Mouse (Mus musculus) thymus, postnatal 36 days (tissue): ENCODE results near the gene Marc2.

Experiments
- DNase-seq, 2 experiments: peaks; one replicate each; pipeline ENCODE4 v3.0.0; 2022; ENCODE audit warnings: mixed read lengths in 2 of 2

Gene Marc2

GRCm38 (mm10) chr1:184846092-184846750, at the start of gene Marc2:
Gene Marc2 (minus strand): TSS chr1:184846451.
- no peak for DNase-seq

GRCm38 (mm10) chr1:184891998-184892397, 45.7 kb upstream of the Marc2 start:
- no peak for DNase-seq

DNA sequence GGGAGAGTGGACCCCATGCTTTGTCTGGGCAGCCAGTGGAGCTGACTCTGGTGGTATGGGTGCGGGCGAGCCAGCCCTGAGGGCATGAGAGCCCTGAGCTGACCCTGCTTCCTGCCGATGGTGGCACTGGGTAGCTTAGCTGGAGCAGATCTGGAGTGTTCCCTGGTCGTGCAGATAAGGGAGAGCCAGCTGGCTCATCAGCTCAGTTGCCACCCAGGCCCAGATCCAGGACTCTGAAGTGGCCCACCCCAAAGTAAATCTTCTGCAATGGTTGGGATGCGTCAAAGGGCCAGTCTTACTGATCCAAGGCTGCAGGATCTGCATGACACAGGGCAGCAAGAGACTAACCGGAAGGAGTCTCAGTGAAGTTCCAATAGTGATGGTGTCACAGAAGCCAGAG, 43.2 kb upstream of the Marc2 start:
- DNase-seq, result no peak

GRCm38 (mm10) chr1:184886160-184886559, 39.9 kb upstream of the Marc2 start:
- no peak for DNase-seq

- peak; percentile 11 to 23 for DNase-seq
These were observed 36.3 kb upstream of the Marc2 start, which contains the start of gene C130074G19Rik for GRCm38 (mm10) chr1:184882281-184883268. Gene C130074G19Rik (minus strand): TSS chr1:184883218.

DNA sequence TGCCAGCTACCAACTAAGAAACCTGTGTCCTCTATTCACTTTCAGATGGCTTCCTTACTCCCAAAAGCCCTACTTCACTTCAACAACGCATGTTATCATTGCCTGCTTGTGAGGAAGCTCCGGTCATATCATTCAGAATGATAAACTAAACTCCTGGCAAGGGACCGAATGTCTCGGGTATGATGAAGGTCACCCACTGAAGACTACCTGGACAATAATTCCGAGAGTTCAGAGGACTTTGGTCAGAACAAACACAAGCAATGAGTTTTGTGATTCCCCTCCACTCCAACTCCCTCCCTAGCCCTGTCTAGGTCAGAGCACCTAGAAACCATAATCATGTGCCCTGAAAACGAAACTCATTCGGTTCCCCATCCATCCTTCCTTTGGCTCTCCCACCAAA, 35.6 kb upstream of the Marc2 start:
- DNase-seq, result no peak

DNA sequence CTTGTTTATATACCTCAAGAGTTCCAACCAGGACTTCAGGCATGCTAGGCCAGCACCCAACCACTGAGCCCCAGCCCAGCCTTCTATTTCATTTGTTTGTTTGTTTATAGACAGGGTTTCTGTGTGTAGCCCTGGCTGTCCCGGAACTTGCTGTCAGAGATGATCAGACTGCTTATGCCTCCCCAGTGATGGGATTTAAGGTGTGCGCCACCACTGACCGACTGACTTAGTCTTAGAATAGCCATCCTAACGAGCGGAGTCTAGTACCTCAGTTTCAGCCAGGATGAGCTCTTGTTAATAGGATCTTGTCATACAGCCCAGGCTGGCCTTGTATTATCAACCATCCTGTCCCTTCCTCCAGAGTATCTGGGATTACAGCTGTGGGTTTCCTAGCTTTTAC, 35.0 kb upstream of the Marc2 start:
- DNase-seq, result no peak

DNA sequence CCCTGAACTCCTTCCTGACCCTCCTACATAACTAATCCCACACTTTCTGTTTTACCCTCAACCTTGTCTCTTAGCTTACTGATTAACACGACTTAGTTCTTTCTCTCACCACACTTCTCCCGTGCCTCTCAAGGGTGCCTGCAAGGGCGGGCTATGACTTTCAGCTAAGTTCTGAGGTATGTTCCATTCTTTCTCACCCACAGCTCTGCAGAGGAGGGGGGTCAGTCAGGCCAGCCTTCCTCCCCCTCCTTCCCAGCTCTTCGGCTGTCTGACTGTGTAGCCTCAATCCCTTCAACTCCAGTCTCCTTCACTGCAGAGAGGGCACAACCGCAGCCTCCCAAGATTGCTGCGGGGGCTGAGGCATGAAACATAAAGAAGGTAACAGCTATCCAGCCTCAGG, 32.6 kb upstream of the Marc2 start:
- DNase-seq, result no peak

GRCm38 (mm10) chr1:184877306-184877705, 31.1 kb upstream of the Marc2 start:
- no peak for DNase-seq

DNA sequence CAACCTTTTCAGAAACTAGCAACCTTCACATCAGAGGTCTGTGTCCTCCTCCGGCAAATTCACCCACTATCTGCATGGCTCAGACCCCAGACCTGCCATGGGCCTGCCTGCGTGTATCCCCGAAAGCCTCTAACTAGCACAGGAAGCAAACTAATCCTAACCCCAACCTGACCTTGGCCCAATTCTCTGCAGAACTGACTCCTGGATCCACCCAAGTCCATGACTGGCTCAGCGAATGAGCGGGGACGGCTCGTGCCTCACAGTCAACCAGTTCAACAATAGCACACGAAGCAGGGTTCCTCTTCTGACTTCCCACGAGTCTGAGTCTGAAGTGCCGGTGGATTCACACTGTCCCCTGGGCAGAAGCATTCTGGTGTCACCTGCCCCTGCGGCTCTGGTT, 27.7 kb upstream of the Marc2 start:
- DNase-seq, result no peak

- DNase-seq, result no peak
These were observed 26.0 kb upstream of the Marc2 start for GRCm38 (mm10) chr1:184872069-184872819.

DNA sequence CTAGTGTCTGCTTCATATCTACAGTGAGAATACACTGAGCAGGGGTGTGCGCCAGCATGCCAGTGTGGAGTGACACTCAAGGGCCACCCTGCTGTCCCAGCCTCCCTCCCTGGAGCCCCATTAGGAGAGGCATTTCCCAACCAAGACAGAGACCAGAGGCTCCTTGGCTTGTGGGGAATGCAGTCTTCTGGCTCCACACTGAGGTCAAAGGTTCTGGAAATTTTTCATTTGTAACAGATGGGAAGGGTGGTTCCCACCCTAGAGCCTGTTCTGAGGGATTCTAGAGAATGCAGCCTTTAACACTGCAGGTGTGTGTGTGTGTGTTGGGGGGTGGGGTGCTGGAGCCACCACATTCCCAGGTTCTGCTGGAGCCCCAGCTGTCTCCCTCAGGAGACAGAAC, 25.3 kb upstream of the Marc2 start:
- DNase-seq, result no peak

DNA sequence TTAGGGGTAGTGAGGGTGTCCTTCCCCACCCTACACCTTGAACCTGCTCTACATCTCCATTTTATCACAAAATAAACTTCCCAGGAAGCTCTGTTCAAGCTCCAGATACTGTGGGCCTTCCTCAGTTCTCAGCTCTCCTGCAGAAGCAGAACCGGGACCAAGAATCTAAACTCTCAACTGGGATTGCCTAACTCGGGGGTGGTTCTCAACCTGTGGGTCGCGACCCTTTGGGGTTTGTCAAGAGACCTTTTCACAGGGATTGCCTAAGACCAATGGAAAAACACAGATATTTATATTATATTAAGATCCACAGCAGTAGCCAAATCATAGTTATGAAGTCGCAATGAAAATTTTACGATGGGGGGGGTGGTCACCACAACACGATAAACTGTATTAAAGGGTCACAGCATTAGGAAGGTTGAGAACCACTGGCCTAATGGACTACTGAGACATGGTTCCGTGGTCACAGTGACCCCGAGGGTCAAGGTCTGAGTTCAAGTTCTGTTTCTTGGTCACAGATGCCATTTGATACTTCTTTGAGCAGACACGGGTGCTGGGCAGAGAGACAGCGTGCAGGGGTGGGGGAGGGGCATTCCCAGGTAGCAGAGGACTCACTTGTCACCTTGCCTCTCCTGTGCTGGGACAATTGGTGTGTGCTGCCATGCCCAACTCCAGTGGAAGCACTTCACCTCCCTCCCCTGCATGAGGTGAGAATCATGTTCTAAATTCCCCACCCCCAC, 24.6 kb upstream of the Marc2 start:
- no peak for DNase-seq

DNA sequence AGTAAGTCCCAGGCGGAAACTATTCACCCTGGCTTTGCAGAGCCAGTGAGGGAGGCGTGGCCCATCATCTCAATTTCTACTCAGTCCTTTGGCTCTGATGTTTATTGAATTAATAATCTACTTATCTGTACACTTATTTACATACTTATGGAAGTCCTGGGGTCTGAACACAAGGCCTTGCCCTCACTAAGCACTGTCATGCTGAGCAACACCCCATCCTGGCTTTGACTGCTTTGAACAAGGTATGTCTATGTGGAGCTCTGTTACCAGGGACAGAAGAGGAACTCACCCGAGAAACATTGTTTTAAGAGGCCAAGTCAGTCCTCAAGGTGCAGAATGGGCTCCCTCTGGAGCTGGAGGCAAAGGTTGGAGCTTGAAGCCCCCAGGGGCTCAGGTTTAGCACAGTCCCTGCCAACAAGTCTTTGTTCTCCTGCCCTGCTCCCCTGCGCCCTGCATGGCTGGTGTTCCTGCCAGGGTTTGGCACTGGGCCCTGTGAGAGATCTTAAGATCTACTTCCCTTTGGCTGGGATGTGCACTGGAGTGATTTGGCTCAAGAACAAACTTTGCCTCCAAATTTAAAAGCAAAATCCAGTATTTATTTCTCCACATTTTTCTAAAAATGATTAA, 23.8 kb upstream of the Marc2 start:
- DNase-seq, result no peak

DNA sequence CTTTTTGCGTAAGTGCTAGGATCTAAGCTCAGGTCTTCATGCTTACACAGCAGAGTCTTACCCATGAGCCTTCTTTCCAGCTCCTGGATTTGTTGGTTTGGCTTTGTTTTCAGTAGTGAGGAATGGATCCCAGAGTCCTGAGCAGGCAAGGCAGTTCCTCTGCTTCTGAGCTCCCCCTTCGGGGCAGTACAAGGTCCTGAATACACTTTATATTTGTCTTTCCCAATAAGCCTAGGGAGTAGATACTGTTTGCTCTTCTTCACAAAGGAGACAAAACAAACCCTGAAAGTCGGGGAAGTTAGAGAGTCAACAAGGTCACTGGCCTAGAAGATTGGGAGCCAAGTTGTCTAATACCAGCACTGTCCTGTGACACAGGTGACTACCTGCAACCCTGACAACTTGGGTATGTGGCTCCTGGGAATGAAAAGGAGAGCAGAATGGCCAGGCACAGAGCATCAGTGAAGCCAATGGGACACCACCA, 21.4 kb upstream of the Marc2 start:
- no peak for DNase-seq

DNA sequence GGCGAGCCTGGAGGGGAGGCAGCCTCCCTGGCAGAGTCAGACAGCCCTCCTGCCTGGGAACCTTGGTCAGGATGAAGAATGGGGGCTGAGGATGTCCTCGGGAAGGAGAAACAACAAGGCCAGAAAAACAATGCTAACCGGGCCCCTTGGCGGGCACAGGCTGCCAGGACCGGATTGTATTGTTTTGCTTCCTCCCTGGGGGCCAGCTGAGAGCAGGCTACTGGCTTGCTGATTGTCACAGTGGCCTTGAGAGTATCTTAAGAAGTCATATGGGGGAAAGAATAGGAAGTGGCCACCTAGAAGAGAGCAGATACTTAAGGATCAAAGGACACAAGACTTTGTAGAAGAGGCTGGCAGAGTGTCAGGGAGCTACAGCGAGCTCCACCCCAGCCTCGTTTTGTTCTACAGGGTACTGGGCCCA, 18.1 kb upstream of the Marc2 start:
- no peak for DNase-seq

- DNase-seq, result no peak
These were observed 16.4 kb upstream of the Marc2 start for GRCm38 (mm10) chr1:184862636-184863035.

DNA sequence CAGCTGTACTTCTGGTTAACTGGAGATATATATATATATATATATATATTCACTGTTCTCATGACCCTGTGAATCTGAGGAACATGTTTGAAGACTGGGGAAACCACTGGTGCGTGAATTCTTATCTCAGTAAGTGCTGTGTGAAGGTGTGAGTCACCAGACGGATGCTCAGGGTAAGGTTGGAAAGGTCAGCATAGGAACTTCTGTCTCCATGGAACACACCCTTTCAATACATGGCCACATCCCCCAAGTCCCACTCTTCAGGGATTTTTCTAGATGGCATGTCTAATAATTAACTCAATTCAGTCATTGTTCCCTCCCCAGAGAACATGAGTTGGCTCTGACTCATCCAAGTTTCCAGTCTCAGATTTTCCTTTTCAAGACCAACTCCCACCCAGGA, 15.3 kb upstream of the Marc2 start:
- DNase-seq, result no peak

DNA sequence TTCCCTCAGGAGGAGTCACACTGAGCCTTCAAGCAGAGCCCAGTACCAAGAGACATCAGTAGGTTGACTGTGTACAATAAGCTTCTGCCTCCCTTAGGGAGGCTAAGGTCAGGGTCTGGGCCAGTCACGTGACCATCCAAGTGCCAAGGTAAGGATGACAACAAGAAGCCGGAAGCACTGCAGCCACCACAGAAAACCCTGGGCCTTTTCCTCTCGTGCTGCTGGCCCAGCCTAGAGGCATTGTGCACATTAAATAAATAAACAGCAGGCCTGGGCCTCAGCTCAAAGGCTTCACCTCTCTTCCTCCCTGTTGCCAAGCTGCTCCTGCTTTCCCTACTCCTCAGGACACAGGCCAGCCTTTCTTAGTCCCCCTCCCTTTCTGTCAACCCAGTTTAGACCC, 14.0 kb upstream of the Marc2 start:
- DNase-seq, result no peak

DNA sequence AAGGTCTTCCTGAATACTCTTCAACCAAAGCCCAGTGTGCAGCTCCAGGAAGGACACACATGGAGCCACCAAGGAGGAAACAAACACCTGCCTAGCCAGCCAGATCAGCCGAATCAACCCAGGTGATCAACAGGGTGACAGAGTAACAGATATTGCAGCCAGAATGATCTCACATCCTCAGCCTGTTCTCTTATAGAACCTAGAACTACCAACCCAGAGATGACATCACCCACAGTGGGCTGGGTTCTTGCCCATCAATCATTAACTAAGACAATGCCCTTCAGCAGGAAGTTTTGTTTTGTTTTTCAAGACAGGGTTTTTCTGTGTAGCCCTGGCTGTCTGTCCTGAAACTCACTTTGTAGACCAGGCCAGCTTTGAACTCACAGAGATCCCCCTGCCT, 12.0 kb upstream of the Marc2 start:
- DNase-seq, result no peak

DNA sequence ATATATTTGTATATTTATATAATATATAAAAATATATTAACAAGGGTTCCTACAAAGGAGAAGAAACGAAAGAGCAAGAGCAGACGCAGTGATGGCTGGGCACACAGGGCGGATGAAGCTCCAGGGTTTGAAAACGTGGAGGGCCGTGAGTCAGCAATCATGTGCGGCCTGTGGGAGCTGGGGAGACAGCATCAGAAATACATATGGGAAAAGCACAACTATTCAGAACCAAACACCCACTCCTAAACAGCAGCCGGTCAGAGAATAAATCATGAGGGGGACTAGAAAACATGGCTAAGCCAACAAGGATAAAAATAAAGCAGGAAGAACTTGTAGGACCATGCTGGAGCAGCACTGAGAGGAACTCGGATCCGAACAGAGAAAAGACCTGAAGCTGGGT, 11.0 kb upstream of the Marc2 start:
- DNase-seq, result no peak

DNA sequence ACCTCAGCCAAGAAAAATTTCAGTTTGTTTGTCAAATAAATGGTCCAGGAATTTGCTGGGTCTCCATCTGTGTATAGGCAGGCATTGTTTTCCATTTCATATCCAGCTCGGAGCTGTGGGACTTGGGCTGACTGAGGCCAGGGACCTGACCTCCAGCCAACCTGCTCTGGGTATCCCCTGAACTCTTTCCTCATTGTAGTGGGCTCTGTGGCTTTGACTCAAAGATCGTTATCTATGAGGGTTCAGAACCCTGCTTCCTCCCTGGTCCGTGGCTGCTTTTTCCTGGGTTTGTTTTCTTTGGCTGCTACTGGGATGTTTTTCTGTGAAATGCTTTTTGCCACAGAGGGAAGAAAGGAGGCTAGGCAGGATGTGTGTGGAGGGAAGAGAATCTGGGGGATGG, 7.7 kb upstream of the Marc2 start:
- DNase-seq, result no peak
